Mouse (Mus musculus) heart, embryonic 11.5 days (tissue): Measurements from ENCODE around the gene Zswim5. TPM values are rescaled to one million over a fixed set of nuclear protein-coding genes. Genes with fewer than 3 reads are reported as not detected.

Experiments used
- ATAC-seq: fragments of 200-750 bp; cut with Nextera tagmentation; replicated peaks from 2 replicates; pipeline ENCODE4 v1.8.0; 2017; ENCODE audit warnings: moderate library complexity; ENCODE audit not compliant: insufficient number of reproducible peaks, low FRiP score, low TSS enrichment
- H3K27ac ChIP-seq: fragments of 300-500 bp; sonication (generic); 2 replicates; pipeline ENCODE4 v1.5.1; 2014; ENCODE audit warnings: mild to moderate bottlenecking, low read depth, low read length
- H3K27me3 ChIP-seq: fragments of 300-500 bp; sonication (generic); 2 replicates; pipeline ENCODE4 v1.6.1; 2014; ENCODE audit warnings: mild to moderate bottlenecking, low read length, mixed read lengths; ENCODE audit not compliant: control insufficient read depth, insufficient read depth
- H3K36me3 ChIP-seq: fragments of 300-500 bp; sonication (generic); 2 replicates; pipeline ENCODE4 v1.6.1; 2014; ENCODE audit warnings: mild to moderate bottlenecking, low read length, moderate library complexity, mixed read lengths; ENCODE audit not compliant: control insufficient read depth, insufficient read depth
- H3K4me1 ChIP-seq: fragments of 300-500 bp; sonication (generic); 2 replicates; pipeline ENCODE4 v1.6.1; 2014; ENCODE audit warnings: low read length; ENCODE audit not compliant: control insufficient read depth, insufficient read depth
- H3K4me2 ChIP-seq: fragments of 300-500 bp; sonication (generic); 2 replicates; pipeline ENCODE4 v1.6.1; 2014; ENCODE audit warnings: mild to moderate bottlenecking, moderate library complexity
- H3K4me3 ChIP-seq: fragments of 300-500 bp; sonication (generic); 2 replicates; pipeline ENCODE4 v1.5.1; 2014; ENCODE audit warnings: low read depth, low read length
- H3K9ac ChIP-seq: fragments of 300-500 bp; sonication (generic); 2 replicates; pipeline ENCODE4 v1.6.1; 2014; ENCODE audit warnings: mild to moderate bottlenecking, low read depth, low read length, moderate library complexity
- H3K9me3 ChIP-seq: fragments of 300-500 bp; sonication (generic); replicated peaks from 2 replicates; pipeline ENCODE4 v1.6.1; 2016; ENCODE audit warnings: low read length; ENCODE audit not compliant: control insufficient read depth
- WGBS: fragments of 180-500 bp; shearing (Covaris S2); extraction: QIAGEN DNeasy Blood & Tissue Kit; methylation state at CpG from one replicate; pipeline ENCODE4 v1.1.7; 2014; ENCODE audit not compliant: insufficient replicate concordance; 5-methylcytosine and 5-hydroxymethylcytosine counted together
- polyA plus RNA-seq: library from polyadenylated mRNA; unstranded; fragments of >200 nt; fragmentation: Nextera tagmentation; extraction: Ambion mirVana; gene quantifications from 2 replicates; pipeline ENCODE4 v1.2.1, GENCODE M21; 2014

The Zswim5 gene
- polyA plus RNA-seq, 1 experiment from 2014 or later = 1.2 TPM

- Histone ChIP-seq H3K4me2 (no peak overlapping the region), H3K27me3 (no peaks in the 10 kb centered on the region)
- WGBS = 12% methylated on average over 7 of the region's 7 CpGs
Measured at GRCm38 (mm10) chr4:116991366-116991765, 114.2 kb downstream of the Zswim5 start.

GRCm38 (mm10) chr4:116993672-116994621 lies 116.8 kb downstream of the Zswim5 start, which contains the start of gene Urod:
TSS of gene Urod (minus strand) at chr4:116994413.
- WGBS = under 1% methylated on average over 38 of the region's 38 CpGs
- Histone ChIP-seq H3K4me1 (peaks cover 12% of the 10 kb centered on the region; the same call in 1 of the 2 replicates), H3K9me3 (no peaks in the 10 kb centered on the region), H3K9ac (peak within 1 kb of the TSS; percentile 73), H3K36me3 (no peaks in the 10 kb centered on the region), H3K27ac (peak within 1 kb of the TSS; percentile 76), H3K4me2 (peak within 1 kb of the TSS; percentile 85), H3K27me3 (no peaks in the 10 kb centered on the region), H3K4me3 (peak within 1 kb of the TSS; percentile 81)
- peak; percentile 91 for ATAC-seq

More at GRCm38 (mm10) chr4:116991366-116991765, 114.2 kb downstream of the Zswim5 start:
- Histone ChIP-seq H3K36me3 (no peaks in the 10 kb centered on the region; the same call in 1 of the 2 replicates), H3K9me3 (no peaks in the 10 kb centered on the region), H3K9ac (no peak overlapping the region), H3K4me3 (no peak overlapping the region), H3K4me1 (peaks cover 12% of the 10 kb centered on the region; the same call in 1 of the 2 replicates), H3K27ac (no peak overlapping the region)
- no peak for ATAC-seq

- Histone ChIP-seq H3K9me3 (no peaks in the 10 kb centered on the region), H3K4me1 (peaks cover 12% of the 10 kb centered on the region; the same call in 1 of the 2 replicates), H3K4me2 (peak within 1 kb of the TSS; percentile 85), H3K9ac (peak within 1 kb of the TSS; percentile 73), H3K4me3 (peak within 1 kb of the TSS; percentile 81), H3K36me3 (peaks cover 3% of the 10 kb centered on the region; the same call in 1 of the 2 replicates), H3K27ac (peak within 1 kb of the TSS; percentile 76; the same call in 1 of the 2 replicates), H3K27me3 (no peaks in the 10 kb centered on the region)
- ATAC-seq = peak; percentile 47; the same call in 1 of the 2 replicates
- under 1% methylated on average over 50 of the region's 58 CpGs for WGBS
Measured at GRCm38 (mm10) chr4:116995131-116995797, 118.1 kb downstream of the Zswim5 start, which contains the start of gene Hectd3. TSS of gene Hectd3 (plus strand) at chr4:116995317.

GRCm38 (mm10) chr4:116995798-116996135 lies 118.6 kb downstream of the Zswim5 start:
- no peaks in the 10 kb centered on the region for H3K27me3 ChIP-seq
- WGBS = 1% methylated on average over 16 of the region's 16 CpGs
- ATAC-seq = no peak
- peaks cover 12% of the 10 kb centered on the region; the same call in 1 of the 2 replicates for H3K4me1 ChIP-seq
- peaks cover 3% of the 10 kb centered on the region; the same call in 1 of the 2 replicates for H3K36me3 ChIP-seq
- H3K9ac ChIP-seq = peak overlapping the region; percentile 71
- no peaks in the 10 kb centered on the region for H3K9me3 ChIP-seq
- H3K4me2 ChIP-seq = peak overlapping the region; percentile 85
- H3K27ac ChIP-seq = no peak overlapping the region
- peak overlapping the region; percentile 81 for H3K4me3 ChIP-seq

GRCm38 (mm10) chr4:116999513-117000154 lies 122.5 kb downstream of the Zswim5 start:
- no peak for ATAC-seq
- Histone ChIP-seq H3K4me2 (no peak overlapping the region), H3K4me3 (no peak overlapping the region), H3K9me3 (no peaks in the 10 kb centered on the region), H3K27ac (no peak overlapping the region), H3K27me3 (no peaks in the 10 kb centered on the region), H3K9ac (no peak overlapping the region), H3K4me1 (peaks cover 6% of the 10 kb centered on the region; the same call in 1 of the 2 replicates), H3K36me3 (peaks cover 3% of the 10 kb centered on the region; the same call in 1 of the 2 replicates)
- 89% methylated on average over 17 of the region's 17 CpGs for WGBS

GRCm38 (mm10) chr4:117001957-117002356 lies 124.8 kb downstream of the Zswim5 start:
- Histone ChIP-seq H3K4me2 (no peak overlapping the region), H3K4me3 (no peak overlapping the region), H3K4me1 (no peaks in the 10 kb centered on the region), H3K36me3 (peaks cover 3% of the 10 kb centered on the region; the same call in 1 of the 2 replicates), H3K9me3 (no peaks in the 10 kb centered on the region), H3K9ac (no peak overlapping the region), H3K27me3 (no peaks in the 10 kb centered on the region), H3K27ac (no peak overlapping the region)
- no peak for ATAC-seq
- WGBS = 89% methylated on average over 16 of the region's 16 CpGs

- H3K4me1 ChIP-seq = no peaks in the 10 kb centered on the region
- H3K9me3 ChIP-seq = no peaks in the 10 kb centered on the region
- peak; percentile 25; the same call in 1 of the 2 replicates for ATAC-seq
- H3K27me3 ChIP-seq = no peaks in the 10 kb centered on the region
- WGBS = 52% methylated on average over 38 of the region's 38 CpGs
- no peak overlapping the region for H3K4me3 ChIP-seq
- H3K36me3 ChIP-seq = peaks cover 3% of the 10 kb centered on the region; the same call in 1 of the 2 replicates
- H3K9ac ChIP-seq = 0 out of 2 replicates have a peak overlapping the region, but pooled peaks have one; percentile 18
- H3K4me2 ChIP-seq = no peak overlapping the region
- H3K27ac ChIP-seq = no peak overlapping the region
Measured at GRCm38 (mm10) chr4:117002543-117003521, 125.7 kb downstream of the Zswim5 start.
